Mouse (Mus musculus): Measurements from ENCODE around the gene Aebp2. TPM values are rescaled to one million over a fixed set of nuclear protein-coding genes. Genes with fewer than 3 reads are reported as not detected.
A peak's percentile ranks its signal among the peaks of the same experiment; 100 is the strongest.
"Not testable (repeated sequence)": the region's sequence is repeated elsewhere in the genome, so short reads cannot be mapped to it uniquely, and the experiment has no call there.

Gene Aebp2
- 11.3 and 11.7 TPM in 2 replicates for polyA plus RNA-seq (2015; fragmentation: Nextera tagmentation; extraction: Ambion mirVana)

DNA sequence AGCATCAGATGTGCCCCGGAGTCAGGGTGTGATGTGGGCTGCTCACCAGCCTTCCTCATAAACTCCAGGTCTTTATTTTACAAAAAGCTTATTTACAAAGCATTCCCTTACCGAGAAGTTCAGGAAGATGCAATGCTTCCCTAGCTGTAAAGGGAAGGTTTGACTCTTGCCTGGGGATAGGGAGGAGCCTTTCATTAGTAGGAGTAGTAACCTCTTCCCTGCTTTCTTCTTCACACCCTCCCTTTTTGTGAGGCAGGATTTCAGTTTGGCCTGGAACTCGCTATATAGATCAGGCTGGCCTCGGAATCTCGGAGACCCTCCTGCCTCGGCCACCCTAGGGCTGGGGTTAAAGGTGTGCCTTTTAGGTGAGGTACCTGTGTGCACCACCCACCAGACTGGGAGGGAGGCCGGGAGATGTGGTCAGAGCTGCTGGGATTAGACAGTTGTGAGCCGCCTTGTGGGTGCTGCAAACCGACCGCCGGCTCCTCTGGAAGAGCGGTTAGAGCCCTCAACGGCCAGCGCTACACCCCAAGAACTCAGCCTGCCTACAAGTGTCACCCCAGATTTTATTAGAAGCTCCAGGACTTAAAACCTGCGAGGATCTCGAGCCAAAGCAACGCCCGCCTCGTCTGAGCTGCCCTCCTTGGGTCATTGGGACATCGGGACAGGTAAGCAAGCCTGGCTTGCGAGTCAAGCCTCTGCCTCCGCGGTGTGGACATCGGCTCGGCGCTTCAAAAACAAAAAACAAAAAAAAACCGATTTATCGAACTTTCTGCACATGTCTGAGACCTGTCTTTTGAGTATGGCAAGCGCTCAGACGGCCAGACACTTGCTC is at the start of gene Aebp2:
Aebp2 (plus strand) TSS at position 273 of the 835 bp plus-strand sequence.
- H3K4me2 ChIP-seq (replicated peaks) = peak within 1 kb of the TSS; percentile 88
- H3K36me3 ChIP-seq = no peaks in the 10 kb centered on the region
- 0 out of 2 replicates have a peak, but pooled peaks cover 5% of the 10 kb centered on the region for H3K27me3 ChIP-seq
- H3K9ac ChIP-seq (replicated peaks) = peak within 1 kb of the TSS; percentile 99
- peaks cover 34% of the 10 kb centered on the region for H3K4me1 ChIP-seq (replicated peaks)
- H3K4me3 ChIP-seq (replicated peaks) = peak within 1 kb of the TSS; percentile 100
- H3K9me3 ChIP-seq = no peaks in the 10 kb centered on the region
- peak within 1 kb of the TSS; percentile 95 for H3K27ac ChIP-seq
- ATAC-seq = peak; percentile 7; the same call in 1 of the 2 replicates
- WGBS = 49% methylated on average over 30 of the region's 30 CpGs

- H3K9me3 ChIP-seq = no peaks in the 10 kb centered on the region
- no peak for ATAC-seq
- no peak overlapping the region for H3K4me3 ChIP-seq (replicated peaks)
- H3K9ac ChIP-seq (replicated peaks) = no peak overlapping the region
- no peaks in the 10 kb centered on the region for H3K4me1 ChIP-seq (replicated peaks)
- peaks cover 77% of the 10 kb centered on the region for H3K36me3 ChIP-seq
- WGBS = 97% methylated on average over 3 of the region's 3 CpGs
- H3K27ac ChIP-seq = no peak overlapping the region
- no peaks in the 10 kb centered on the region for H3K27me3 ChIP-seq
- no peak overlapping the region for H3K4me2 ChIP-seq (replicated peaks)
Measured at GRCm38 (mm10) chr6:140574943-140575342, 47.5 kb upstream of the Aebp2 start.

DNA sequence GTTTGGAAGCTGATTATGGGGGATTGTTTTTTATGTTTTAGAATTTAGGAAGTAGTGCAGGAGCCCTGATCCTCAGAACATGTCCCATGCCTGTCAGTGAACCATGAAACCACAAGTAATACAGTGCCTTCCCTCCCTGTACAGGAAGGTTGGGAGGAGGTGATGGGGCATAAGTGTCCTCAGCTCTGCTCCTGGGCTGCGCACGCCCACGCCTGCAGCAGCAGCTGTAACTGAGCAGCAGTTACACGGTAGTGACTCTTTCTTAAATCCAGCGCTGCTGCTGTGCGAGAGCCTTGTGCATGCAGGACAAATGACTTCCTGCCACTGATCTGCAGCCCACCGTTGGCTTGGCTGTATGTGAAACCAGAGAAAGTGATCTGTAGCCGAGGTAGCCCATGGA is 46.3 kb upstream of the Aebp2 start:
- no peaks in the 10 kb centered on the region for H3K9me3 ChIP-seq
- ATAC-seq = no peak
- peaks cover 72% of the 10 kb centered on the region for H3K36me3 ChIP-seq

GRCm38 (mm10) chr6:140576961-140577821 is 45.3 kb upstream of the Aebp2 start:
- 77% methylated on average over 18 of the region's 18 CpGs for WGBS
- H3K9ac ChIP-seq (replicated peaks) = no peak overlapping the region
- peaks cover 62% of the 10 kb centered on the region for H3K36me3 ChIP-seq
- no peak overlapping the region for H3K4me2 ChIP-seq (replicated peaks)
- H3K4me3 ChIP-seq (replicated peaks) = no peak overlapping the region
- H3K27me3 ChIP-seq = no peaks in the 10 kb centered on the region
- no peak for ATAC-seq
- no peaks in the 10 kb centered on the region for H3K9me3 ChIP-seq
- H3K27ac ChIP-seq = no peak overlapping the region
- H3K4me1 ChIP-seq (replicated peaks) = no peaks in the 10 kb centered on the region

More for the DNA sequence above, 46.3 kb upstream of the Aebp2 start:
- 95% methylated on average over 8 of the region's 8 CpGs for WGBS
- H3K4me3 ChIP-seq (replicated peaks) = no peak overlapping the region
- no peak overlapping the region for H3K4me2 ChIP-seq (replicated peaks)
- no peaks in the 10 kb centered on the region for H3K27me3 ChIP-seq
- no peak overlapping the region for H3K9ac ChIP-seq (replicated peaks)
- H3K4me1 ChIP-seq (replicated peaks) = no peaks in the 10 kb centered on the region
- no peak overlapping the region for H3K27ac ChIP-seq

- H3K27me3 ChIP-seq = no peaks in the 10 kb centered on the region
- no peaks in the 10 kb centered on the region for H3K4me1 ChIP-seq (replicated peaks)
- peaks cover 60% of the 10 kb centered on the region for H3K36me3 ChIP-seq
- WGBS = 89% methylated on average over 4 of the region's 4 CpGs
- H3K27ac ChIP-seq = no peak overlapping the region
- H3K4me3 ChIP-seq (replicated peaks) = no peak overlapping the region
- H3K9me3 ChIP-seq = no peaks in the 10 kb centered on the region
- no peak overlapping the region for H3K4me2 ChIP-seq (replicated peaks)
- no peak for ATAC-seq
- H3K9ac ChIP-seq (replicated peaks) = no peak overlapping the region
Measured at GRCm38 (mm10) chr6:140577822-140578170, 44.7 kb upstream of the Aebp2 start.

- H3K4me2 ChIP-seq (replicated peaks); H3K9me3 ChIP-seq; H3K27ac ChIP-seq; ATAC-seq; H3K4me1 ChIP-seq (replicated peaks); H3K9ac ChIP-seq (replicated peaks); H3K27me3 ChIP-seq; H3K4me3 ChIP-seq (replicated peaks): not testable (repeated sequence)
- peaks cover 59% of the 10 kb centered on the region for H3K36me3 ChIP-seq
Measured at GRCm38 (mm10) chr6:140578985-140579384, 43.5 kb upstream of the Aebp2 start.

- no peak overlapping the region for H3K27ac ChIP-seq
- H3K4me3 ChIP-seq (replicated peaks) = no peak overlapping the region
- no peak overlapping the region for H3K4me2 ChIP-seq (replicated peaks)
- no peak for ATAC-seq
- H3K4me1 ChIP-seq (replicated peaks) = no peaks in the 10 kb centered on the region
- peaks cover 52% of the 10 kb centered on the region for H3K36me3 ChIP-seq
- no peaks in the 10 kb centered on the region for H3K27me3 ChIP-seq
- H3K9ac ChIP-seq (replicated peaks) = no peak overlapping the region
- H3K9me3 ChIP-seq = no peaks in the 10 kb centered on the region
- WGBS = 88% methylated on average over 4 of the region's 4 CpGs
Measured at GRCm38 (mm10) chr6:140580170-140580569, 42.3 kb upstream of the Aebp2 start.

GRCm38 (mm10) chr6:140586714-140587259 is 35.7 kb upstream of the Aebp2 start:
- Histone ChIP-seq H3K4me2 (replicated peaks) (no peak overlapping the region), H3K9ac (replicated peaks) (no peak overlapping the region), H3K27me3 (no peaks in the 10 kb centered on the region), H3K9me3 (no peaks in the 10 kb centered on the region), H3K36me3 (peaks cover 78% of the 10 kb centered on the region), H3K4me1 (replicated peaks) (no peaks in the 10 kb centered on the region), H3K4me3 (replicated peaks) (no peak overlapping the region), H3K27ac (no peak overlapping the region)
- ATAC-seq = no peak
- WGBS = 85% methylated on average over 8 of the region's 8 CpGs

GRCm38 (mm10) chr6:140591331-140591730 is 31.1 kb upstream of the Aebp2 start:
- Histone ChIP-seq H3K4me2 (replicated peaks) (no peak overlapping the region), H3K9ac (replicated peaks) (no peak overlapping the region), H3K27ac (no peak overlapping the region), H3K9me3 (no peaks in the 10 kb centered on the region), H3K4me1 (replicated peaks) (no peaks in the 10 kb centered on the region), H3K27me3 (no peaks in the 10 kb centered on the region), H3K4me3 (replicated peaks) (no peak overlapping the region), H3K36me3 (peaks cover 90% of the 10 kb centered on the region)
- no peak for ATAC-seq
- 89% methylated on average over 5 of the region's 5 CpGs for WGBS

GRCm38 (mm10) chr6:140592713-140593112 is 29.8 kb upstream of the Aebp2 start:
- no peaks in the 10 kb centered on the region for H3K27me3 ChIP-seq
- H3K4me3 ChIP-seq (replicated peaks) = no peak overlapping the region
- peaks cover 9% of the 10 kb centered on the region for H3K4me1 ChIP-seq (replicated peaks)
- H3K9me3 ChIP-seq = no peaks in the 10 kb centered on the region
- WGBS = 90% methylated on average over 8 of the region's 8 CpGs
- no peak overlapping the region for H3K4me2 ChIP-seq (replicated peaks)
- H3K36me3 ChIP-seq = peaks cover 81% of the 10 kb centered on the region
- ATAC-seq = no peak
- H3K27ac ChIP-seq = no peak overlapping the region
- no peak overlapping the region for H3K9ac ChIP-seq (replicated peaks)

- peaks cover 72% of the 10 kb centered on the region for H3K36me3 ChIP-seq
- H3K9ac ChIP-seq (replicated peaks) = no peak overlapping the region
Measured at GRCm38 (mm10) chr6:140593420-140594170, 28.9 kb upstream of the Aebp2 start.

More at GRCm38 (mm10) chr6:140593420-140594170, 28.9 kb upstream of the Aebp2 start:
- 89% methylated on average over 17 of the region's 17 CpGs for WGBS
- ATAC-seq = no peak
- Histone ChIP-seq H3K27me3 (no peaks in the 10 kb centered on the region), H3K4me2 (replicated peaks) (no peak overlapping the region), H3K27ac (no peak overlapping the region), H3K4me1 (replicated peaks) (peaks cover 18% of the 10 kb centered on the region), H3K9me3 (no peaks in the 10 kb centered on the region), H3K4me3 (replicated peaks) (no peak overlapping the region)
